Mouse (Mus musculus): ENCODE measurements around the gene Dr1.
A peak's percentile ranks its signal among the peaks of the same experiment; 100 is the strongest.
"Not testable (repeated sequence)": the region's sequence is repeated elsewhere in the genome, so short reads cannot be mapped to it uniquely, and the experiment has no call there.

Dr1 gene

DNA sequence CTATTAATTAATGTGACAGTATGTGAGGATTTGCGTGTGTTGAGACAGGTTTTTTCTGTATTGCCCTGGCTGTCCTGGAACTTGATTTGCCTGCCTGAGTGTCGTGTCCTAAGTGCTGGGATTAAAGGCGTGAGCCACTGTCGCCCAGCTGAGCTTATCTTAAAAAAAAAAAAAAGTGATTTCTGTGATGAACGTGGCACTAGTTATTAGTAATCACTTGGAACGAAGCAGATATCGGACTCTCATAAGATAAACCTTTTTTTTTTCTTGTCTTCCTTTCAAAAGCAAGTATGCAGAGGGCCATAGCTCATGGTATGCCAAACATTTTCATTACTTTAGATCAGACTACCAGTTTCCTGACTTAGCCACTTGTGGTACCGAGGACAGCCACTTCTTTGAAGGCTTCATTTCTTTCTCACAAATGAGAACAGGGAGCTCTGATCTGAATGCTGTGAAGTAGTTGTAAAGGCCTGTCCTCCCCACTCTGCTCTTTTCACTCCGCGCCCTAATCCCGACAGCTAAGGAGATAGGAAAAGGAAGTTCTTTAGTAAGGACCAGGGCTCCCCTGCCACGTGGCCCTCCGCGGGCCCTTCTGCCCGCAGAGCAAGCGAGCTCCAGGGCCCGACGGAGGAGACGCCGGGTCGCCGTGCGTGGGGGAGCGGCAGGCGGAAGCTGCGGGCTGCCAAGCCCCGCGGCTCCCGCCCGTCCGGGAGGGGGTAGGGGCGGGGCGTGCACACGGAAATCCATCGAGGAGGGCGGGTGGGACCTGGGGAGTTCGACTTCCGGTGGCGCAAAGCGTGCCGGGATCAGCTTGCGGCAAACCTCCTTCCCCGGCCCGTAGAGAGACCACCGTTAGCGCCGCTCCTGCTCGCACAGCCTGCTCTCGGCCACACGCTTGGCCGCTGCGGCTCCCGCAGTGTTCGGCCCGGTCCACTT, at the start of gene Dr1:
Gene Dr1 (plus strand): TSS at position 771 of the 936 bp plus-strand sequence.
- DNase-seq (ENCODE audit: low spot score), result peak; percentile 86

DNA sequence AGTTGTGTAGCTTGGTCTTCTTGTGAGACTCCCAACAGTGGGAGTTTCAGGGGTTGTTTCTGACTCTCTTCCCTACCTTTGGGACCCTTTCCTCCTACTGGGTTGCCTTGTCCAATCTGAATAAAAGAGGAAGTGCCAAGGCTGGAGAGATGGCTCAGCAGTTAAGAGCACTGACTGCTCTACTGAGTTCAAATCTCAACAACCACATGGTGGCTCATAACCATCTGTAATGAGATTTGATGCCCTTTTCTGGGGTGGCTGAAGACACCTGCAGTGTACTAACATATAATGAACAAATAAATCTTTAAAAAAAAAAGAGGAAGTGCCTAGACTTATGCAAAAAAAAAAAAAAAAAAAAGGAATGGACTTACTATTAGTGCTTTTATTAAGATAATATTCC, 44.6 kb upstream of the Dr1 start:
- DNase-seq (ENCODE audit: low spot score), result no peak

DNA sequence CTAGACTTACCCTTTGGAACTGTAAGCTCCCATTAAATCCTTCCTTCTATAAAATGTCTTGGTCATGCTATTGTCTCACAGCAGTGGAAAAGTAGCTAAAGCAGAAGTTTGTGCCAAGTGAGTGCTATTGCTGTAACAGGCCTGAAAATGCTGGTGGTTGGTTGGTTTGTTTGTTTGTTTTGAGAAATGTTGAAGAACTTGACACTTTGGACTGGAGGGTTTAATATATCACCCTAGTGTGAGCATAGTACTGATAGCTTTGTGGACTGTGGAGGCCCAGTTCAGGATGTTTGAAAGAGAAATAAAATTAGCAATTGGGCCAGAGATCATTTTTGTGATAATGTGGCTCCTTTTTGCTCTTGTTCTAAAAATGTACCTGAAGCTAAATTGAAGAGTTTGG, 42.5 kb upstream of the Dr1 start:
- DNase-seq (ENCODE audit: low spot score), result no peak

DNA sequence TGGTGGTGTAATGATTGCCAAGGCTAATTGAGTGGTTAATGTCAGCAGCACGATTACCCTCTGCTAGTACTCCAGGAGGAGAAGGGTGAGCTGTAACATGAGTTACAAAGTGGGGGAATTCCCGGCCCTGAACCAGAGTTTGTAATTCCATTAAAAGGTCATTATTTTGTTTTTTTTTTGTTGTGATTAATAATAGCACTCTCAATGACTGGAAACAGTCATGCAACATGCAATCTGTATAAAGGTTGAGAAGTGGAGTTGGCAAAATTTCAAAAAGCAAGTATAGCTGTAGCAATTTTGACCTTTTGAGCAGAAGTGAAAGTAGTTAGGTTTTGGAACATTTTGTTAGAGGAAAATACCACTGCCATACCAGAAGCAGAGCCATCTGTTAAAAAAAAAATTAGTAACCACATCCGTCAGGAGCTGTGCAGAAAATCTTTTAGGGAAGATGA, 22.4 kb upstream of the Dr1 start:
- DNase-seq (ENCODE audit: low spot score), result no peak

DNA sequence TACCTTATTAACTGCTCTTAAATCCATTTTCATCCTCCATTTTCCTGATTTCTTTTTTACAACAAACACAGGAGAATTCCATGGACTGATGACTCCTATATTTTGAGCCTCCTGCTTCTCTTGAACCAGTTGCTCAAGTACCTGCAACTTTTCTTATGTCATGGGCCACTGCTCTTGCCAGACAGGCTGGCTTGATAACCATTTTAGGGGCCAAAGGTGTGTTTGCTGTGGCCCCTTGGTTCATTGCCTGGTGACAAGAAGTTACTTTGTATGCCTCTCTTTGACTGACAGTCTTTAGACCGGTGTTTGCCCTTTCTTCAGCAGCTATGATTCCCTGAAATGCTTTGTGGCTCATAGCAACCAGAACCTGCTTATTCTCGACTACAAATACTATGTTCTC, 18.7 kb upstream of the Dr1 start:
- no peak for DNase-seq (ENCODE audit: low spot score)

DNA sequence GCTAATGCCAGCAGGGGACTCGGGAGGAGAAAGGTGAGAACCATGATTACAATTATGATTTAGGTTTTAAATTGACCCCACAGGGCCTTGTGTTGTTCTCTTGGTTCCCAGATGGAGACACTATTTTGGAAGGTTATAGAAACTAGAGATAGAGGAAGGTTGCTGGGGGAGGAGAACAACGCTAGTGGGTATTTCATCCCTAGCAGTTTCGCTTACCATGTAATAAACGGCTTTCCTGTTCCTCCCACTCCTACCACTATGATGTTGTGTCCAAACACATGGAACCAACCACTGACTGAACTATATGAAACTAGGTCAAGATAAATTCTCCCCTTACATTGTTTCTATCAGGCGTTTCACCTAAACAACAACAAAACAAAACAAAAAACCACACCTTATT, 13.4 kb upstream of the Dr1 start:
- no peak for DNase-seq (ENCODE audit: low spot score)

DNA sequence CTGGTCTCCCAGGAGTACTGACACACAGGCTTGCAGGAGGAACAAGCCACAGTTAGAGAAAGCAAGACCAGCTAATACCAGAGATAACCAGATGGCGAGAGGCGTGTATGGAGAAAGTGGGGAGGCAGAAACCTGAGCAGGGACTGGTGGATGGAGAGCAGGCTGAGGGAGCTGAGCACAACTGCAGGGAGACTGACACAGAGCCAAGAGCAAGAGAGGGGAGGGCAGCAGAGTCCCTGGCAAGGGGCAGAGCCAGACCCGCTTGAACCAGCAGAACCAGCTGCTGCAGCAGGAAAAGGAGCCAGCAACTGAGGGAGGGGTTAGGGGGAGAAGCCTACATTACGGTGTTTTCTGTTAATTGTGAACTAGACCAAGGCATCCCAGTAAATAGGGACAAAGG, 6.0 kb upstream of the Dr1 start:
- no peak for DNase-seq (ENCODE audit: low spot score)

DNA sequence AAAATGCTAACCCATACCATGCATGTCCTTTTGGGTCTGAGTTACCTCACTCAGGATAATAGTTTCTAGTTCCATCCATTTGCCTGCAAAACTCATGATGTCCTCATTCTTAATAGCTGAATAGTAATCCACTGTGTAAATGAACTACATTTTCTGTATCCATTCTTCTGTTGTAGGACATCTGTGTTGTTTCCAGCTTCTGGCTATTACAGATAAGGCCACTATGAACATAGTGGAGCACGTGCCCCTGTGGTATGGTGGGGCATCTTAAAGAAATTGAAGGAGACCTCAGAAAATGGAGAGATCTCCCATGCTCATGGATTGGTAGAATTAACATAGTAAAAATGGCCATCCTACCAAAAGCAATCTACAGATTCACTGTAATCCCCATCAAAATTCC, 4.9 kb upstream of the Dr1 start:
- DNase-seq (ENCODE audit: low spot score), result not testable (repeated sequence)

DNA sequence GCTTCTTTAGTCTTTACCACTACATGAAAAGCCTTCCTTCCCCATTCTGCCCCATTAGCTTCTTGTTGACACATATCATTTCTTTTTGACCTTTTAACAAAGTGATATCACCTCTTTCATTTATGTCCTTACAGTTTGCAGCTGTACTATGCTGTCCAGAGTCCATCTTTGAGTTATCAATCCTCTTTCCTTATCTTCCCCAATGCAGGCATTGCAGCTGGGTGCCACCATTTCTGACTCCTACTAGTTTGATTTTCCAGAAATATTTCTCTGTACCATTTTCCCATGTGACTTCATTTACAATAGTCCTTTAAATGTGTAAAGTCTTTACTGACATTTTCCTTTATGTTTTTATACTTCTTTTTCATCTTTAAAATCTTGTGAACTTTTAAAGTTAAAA, 1.7 kb upstream of the Dr1 start:
- DNase-seq (ENCODE audit: low spot score), result no peak

DNA sequence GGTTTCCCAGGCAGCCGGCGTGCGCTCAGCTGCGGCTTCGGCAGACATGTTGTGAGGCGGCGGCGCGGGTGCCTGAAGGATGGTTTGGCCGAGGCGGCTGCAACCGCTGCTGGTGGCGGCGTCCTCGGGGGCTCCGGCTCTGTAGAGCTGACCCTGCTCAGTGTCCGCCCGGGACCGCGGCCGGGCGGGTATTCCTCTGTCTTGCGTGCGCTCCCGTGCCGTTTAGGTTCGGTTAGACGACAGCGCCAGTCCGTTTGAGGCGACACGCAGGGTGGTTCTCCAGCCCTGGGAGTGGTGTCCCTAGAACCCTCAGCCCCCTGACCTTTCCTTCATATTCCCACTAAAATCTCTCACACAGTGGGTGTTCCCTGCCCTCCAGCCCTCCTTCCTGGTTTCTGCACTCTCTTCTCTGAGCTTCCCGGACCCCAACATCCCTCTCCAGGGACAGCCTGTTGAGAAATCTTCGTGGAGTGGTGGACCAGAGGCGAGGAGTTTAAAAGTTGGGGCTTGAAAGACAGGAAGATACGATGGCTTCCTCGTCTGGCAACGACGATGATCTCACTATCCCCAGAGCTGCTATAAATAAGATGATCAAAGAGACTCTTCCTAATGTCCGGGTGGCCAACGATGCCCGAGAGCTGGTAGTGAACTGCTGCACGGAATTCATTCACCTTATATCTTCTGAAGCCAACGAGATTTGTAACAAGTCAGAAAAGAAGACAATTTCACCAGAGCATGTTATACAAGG, 540 bp downstream of the Dr1 start:
- no peak for DNase-seq (ENCODE audit: low spot score)

DNA sequence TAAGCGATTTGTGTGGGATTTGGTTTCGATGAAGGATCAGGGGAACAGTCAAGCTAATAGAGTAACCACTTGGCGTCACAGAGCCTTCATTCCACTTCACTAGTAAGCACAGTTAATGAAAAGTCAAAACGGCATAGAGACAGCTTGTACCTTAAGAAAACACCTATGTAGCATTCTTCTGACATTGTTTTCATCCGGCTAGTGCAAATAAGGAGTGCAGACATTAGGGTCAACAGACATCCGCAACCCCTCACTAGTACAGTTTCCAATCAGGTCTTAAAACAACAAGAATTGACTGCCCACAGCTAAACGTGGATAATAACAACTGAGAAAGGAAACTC, 1.1 kb downstream of the Dr1 start:
- no peak for DNase-seq (ENCODE audit: low spot score)

DNA sequence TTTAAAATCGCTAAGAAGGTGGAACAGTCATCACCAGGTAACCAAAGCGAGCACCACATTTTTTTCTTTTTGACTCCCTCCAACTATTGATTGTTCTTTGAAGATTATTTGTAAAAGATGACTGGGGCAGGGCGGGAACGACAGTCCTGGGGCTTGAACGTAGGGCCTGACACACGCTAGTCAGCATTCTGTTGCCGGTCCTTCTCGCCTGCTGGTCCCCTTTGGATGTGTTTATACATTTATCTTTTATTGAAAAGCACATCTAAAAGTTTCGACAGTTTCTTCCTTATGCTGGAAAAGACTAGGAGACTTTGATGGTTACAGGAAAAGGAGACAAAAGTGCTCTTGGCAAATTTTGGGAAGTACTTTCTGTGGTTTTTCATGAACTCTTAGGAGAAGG, 1.7 kb downstream of the Dr1 start:
- DNase-seq (ENCODE audit: low spot score), result no peak

DNA sequence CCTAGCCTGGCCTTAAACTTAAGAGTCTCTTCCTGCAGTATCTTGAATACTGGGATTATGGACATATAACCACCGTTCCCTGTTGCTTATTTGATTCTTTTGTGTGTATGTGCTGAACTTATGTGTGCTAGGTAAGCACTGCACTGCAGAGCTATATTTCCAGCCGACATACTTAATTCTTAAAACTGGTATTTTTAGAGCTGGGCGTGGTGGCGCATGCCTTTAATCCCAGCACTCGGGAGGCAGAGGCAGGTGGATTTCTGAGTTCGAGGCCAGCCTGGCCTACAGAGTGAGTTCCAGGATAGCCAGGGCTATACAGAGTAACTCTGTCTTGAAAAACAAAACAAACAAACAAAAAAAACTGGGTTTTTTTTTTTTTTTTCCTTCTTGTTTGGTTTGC, 2.6 kb downstream of the Dr1 start:
- not testable (repeated sequence) for DNase-seq (ENCODE audit: low spot score)

DNA sequence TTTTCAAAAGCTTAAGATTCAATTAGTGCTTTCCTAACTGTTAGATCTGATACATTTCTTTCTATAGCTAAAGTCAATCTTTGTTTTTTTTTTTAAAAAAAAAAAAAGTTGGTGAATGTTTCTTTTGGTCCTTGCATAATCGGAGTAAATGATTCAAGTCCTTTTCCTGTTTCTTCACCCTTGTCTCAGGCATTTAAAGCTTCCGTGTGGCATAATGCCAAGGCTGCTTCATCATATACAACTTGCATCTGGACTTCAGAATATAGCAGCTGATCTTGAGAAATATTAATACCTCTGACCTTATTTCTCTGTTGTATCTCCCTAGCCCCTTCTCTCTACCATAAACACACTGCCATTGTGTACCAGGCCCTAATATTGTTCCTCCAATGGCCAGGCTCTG, 18.3 kb downstream of the Dr1 start:
- no peak for DNase-seq (ENCODE audit: low spot score)

DNA sequence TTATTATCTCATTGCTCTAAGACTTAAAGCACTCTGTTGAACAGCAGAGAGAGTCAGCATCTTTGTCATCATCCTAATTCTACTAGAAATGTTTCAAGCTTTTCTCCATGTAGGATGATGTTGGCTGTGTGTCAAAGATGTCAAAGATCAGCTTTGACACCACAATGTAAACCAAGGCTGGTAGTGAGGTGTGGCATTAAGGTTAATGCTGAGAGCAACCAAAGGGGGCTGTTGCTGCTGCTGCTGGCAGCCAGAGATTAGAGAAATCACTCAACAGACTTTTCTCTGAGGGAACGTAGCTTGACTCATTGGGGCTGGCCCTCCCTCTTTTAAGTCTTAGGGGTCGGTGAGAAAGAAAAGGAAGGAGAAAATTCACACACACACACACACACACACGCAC, 32.9 kb downstream of the Dr1 start:
- DNase-seq (ENCODE audit: low spot score), result no peak

DNA sequence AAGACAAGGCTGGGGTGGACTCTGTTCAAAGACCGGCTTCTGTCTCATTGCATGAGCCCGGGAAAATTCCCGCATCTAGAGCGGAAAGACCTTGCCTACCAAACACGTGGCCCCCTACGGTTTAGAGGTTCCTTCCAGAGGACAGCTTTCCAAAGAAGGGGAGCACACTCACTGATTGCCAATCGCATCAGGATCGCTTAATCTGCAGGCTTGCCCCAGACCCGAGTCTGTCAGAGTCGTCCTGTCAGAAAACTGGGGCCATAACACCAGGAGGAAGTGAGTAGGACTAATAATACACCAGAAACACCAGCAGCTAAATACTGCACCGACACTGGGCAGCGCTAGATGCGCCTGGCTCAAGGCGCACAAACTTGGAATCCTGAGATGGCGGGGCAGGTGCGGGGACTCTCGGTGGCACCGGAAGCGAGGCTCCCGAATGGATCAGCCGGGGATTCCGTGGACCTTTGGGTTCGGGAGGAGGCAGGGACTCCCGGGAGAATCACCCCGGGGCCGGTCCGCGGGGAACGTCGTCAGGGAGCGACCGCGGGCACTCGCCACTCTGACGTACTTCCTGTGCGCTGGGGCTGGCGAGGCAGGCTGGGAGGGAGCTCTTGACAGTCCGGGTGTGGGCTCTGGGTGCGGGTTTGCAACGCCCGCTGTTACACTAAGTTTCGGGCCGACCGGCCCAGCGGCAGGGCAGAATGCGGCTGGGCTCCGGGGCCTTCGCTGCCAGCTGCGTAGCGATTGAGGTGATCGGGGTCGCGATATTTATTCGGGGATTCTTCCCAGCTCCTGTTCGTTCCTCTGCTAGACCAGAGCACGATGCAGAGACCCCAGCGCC, 43.7 kb downstream of the Dr1 start, which contains the start of gene Pigg:
Gene Pigg (plus strand): TSS at position 386 of the 841 bp plus-strand sequence.
- DNase-seq (ENCODE audit: low spot score), result peak; percentile 92

DNA sequence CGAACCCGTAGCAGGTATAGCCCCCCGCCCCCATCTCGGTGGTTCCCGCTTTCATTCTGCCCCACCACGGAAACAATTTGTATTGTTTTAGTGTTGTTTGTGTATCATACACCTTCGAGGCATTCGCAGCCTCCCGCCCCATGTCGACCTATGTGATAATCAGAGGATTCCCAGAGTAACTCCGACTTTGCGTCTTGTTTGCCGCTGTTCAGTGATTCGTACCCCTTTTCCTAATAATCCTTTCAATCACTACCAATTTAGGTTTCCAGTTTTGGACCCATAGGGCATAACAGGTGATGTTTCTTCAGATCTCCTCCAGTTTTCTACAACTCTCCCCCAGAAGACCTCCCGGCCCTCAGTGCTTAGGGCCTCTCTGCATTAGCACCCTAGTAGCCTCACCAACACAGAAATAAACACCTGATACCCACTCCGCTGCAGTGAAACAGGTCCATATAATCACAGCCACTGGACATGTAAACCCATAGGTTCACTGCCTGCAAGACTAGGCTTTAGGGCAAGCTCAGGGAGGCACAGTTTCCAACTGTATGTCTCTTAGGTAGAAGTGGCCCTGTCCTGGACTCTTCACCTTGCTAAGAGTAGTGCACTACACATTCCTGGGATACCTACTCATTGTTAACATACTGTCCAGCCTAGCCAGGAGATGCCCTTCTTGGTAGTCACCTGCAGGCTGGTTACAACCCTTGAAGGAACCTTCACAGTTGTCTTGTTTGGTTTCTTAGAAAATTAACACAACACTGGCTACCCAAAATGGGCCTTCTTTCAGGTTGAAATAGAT, 44.6 kb downstream of the Dr1 start:
- DNase-seq (ENCODE audit: low spot score), result no peak
